Mouse (Mus musculus) myocyte (in vitro differentiated cells): ENCODE measurements around the gene Selenoi. TPM values are rescaled to one million over a fixed set of nuclear protein-coding genes. Genes with fewer than 3 reads are reported as not detected.

Source experiments
- H3K27me3 ChIP-seq: one replicate; pipeline ENCODE4 v1.6.1; 2011; ENCODE audit not compliant: control insufficient read depth, insufficient read depth, insufficient read length
- H3K36me3 ChIP-seq: one replicate; pipeline ENCODE4 v1.6.1; 2011; ENCODE audit not compliant: control insufficient read depth, insufficient read depth
- H3K4me2 ChIP-seq: one replicate; pipeline ENCODE4 v1.6.1; 2011; ENCODE audit warnings: low read depth, control low read depth
- H3K4me3 ChIP-seq: one replicate; pipeline ENCODE4 v1.5.1; 2011; ENCODE audit warnings: mild to moderate bottlenecking, control low read depth, moderate library complexity
- H3K79me2 ChIP-seq: one replicate; pipeline ENCODE4 v1.6.1; 2011; ENCODE audit not compliant: control insufficient read depth, insufficient read depth
- H3ac ChIP-seq: one replicate; pipeline ENCODE4 v1.6.1; 2011; ENCODE audit not compliant: control insufficient read depth, insufficient read length
- CEBPB ChIP-seq: IDR thresholded peaks from 2 replicates; pipeline ENCODE4 v1.6.1; 2011; ENCODE audit warnings: mild to moderate bottlenecking, moderate library complexity; ENCODE audit not compliant: poor library complexity, insufficient read depth, severe bottlenecking
- E2F4 ChIP-seq: IDR thresholded peaks from one replicate; pipeline ENCODE4 v1.6.1; 2011; ENCODE audit warnings: mild to moderate bottlenecking, control low read depth, moderate library complexity; ENCODE audit not compliant: insufficient read depth
- MAX ChIP-seq: IDR thresholded peaks from one replicate; pipeline ENCODE4 v1.6.1; 2011; ENCODE audit warnings: low read depth, mild to moderate bottlenecking, control low read depth
- MYOD1 ChIP-seq, 3 experiments: IDR thresholded peaks; one replicate each; pipeline ENCODE4 v1.6.1; 2011; ENCODE audit warnings: control low read depth in 2 of 3, low read depth in 2 of 3, mild to moderate bottlenecking in 2 of 3, moderate library complexity in 1 of 3; ENCODE audit not compliant: insufficient read length in 2 of 3, control insufficient read depth in 1 of 3
- MYOG ChIP-seq, 3 experiments: IDR thresholded peaks; one replicate each; pipeline ENCODE4 v1.6.1; 2011; ENCODE audit warnings: control low read depth in 2 of 3, low read depth in 2 of 3, mild to moderate bottlenecking in 2 of 3; ENCODE audit not compliant: insufficient read length in 2 of 3, control insufficient read depth in 1 of 3, insufficient read depth in 1 of 3
- POLR2A ChIP-seq: IDR thresholded peaks from one replicate; pipeline ENCODE4 v1.6.1; 2011; ENCODE audit warnings: low read depth, mild to moderate bottlenecking, control low read depth, moderate library complexity; ENCODE audit not compliant: insufficient read length
- POLR2AphosphoS2 ChIP-seq: IDR thresholded peaks from one replicate; pipeline ENCODE4 v1.6.1; 2011; ENCODE audit warnings: low read depth, control low read depth; ENCODE audit not compliant: insufficient read length
- REST ChIP-seq: IDR thresholded peaks from one replicate; pipeline ENCODE4 v1.6.1; 2011; ENCODE audit warnings: mild to moderate bottlenecking, control low read depth, moderate library complexity; ENCODE audit not compliant: insufficient read depth, insufficient read length
- SRF ChIP-seq: IDR thresholded peaks from one replicate; pipeline ENCODE4 v1.6.1; 2011; ENCODE audit warnings: low read depth; ENCODE audit not compliant: control insufficient read depth, insufficient read length
- TCF12 ChIP-seq: IDR thresholded peaks from one replicate; pipeline ENCODE4 v1.6.1; 2011; ENCODE audit warnings: mild to moderate bottlenecking, control low read depth; ENCODE audit not compliant: poor library complexity, insufficient read depth, severe bottlenecking
- TCF3 ChIP-seq: IDR thresholded peaks from one replicate; pipeline ENCODE4 v1.6.1; 2011; ENCODE audit warnings: low read depth, control low read depth; ENCODE audit not compliant: insufficient read length
- USF1 ChIP-seq: IDR thresholded peaks from one replicate; pipeline ENCODE4 v1.6.1; 2011; ENCODE audit warnings: low read depth, mild to moderate bottlenecking, control low read depth, moderate library complexity
- polyA plus RNA-seq: library from polyadenylated mRNA; unstranded; fragments of >200 nt; fragmentation: generic; extraction: Trizol; gene quantifications from one replicate; pipeline ENCODE4 v1.2.1, GENCODE M21; 2012; ENCODE audit warnings: missing spikeins

The Selenoi gene
- polyA plus RNA-seq, 1 experiment = 11.1 TPM

DNA sequence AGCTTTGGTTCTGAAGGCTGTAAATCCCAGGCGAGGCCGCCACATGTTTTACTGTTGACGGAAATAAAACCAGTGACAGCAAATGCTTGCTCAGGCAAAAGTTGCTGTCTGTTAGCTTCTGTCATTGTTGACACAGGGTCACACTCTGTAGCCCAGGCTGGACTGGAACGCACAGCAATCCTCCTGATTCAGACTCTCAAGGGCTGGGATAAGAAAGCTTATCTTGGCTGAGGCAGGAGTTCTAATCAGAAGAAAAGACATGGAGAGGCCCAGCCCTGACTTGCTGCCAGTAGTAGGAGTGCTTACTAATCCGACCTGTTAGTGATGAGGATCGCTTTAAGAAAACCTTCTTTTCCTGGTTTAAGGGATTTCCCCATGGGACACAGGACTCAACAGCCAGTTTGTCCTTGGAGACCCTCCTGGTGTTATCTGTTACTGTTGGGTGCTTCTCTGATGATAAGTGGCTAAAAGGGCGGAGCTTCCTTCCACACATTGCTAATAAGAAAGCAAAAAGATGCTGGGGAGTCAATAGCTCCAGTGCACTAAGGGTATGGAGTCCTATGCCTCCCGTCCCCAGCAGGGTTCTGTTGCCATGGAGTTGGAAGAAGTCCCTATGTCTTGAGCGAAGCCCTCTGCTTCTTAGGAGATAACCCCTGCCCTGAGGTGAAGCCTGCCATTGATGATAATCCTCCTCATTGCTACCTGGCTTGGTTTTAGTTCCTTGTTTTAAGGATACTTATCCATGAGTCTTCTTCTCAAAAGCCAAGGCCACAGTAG is 54.9 kb downstream of the Selenoi start:
- Histone ChIP-seq H3K36me3 (no peaks in the 10 kb centered on the region), H3K27me3 (no peaks in the 10 kb centered on the region), H3ac (no peak overlapping the region), H3K4me3 (no peak overlapping the region), H3K4me2 (no peak overlapping the region), H3K79me2 (no peaks in the 10 kb centered on the region)
- TF ChIP-seq MYOG (IDR thresholded peaks at IDR 0.05; ENCODE audit: control insufficient read depth in 1 of 3, insufficient read depth in 1 of 3, insufficient read length in 2 of 3, low read depth in 2 of 3) (no peak), SRF (no peak), TCF12 (no peak), USF1 (no peak), CEBPB (no peak), TCF3 (no peak), MAX (no peak), POLR2AphosphoS2 (no peak), REST (no peak), E2F4 (no peak), POLR2A (no peak), MYOD1 (IDR thresholded peaks at IDR 0.05; ENCODE audit: control insufficient read depth in 1 of 3, insufficient read length in 2 of 3, low read depth in 2 of 3) (no peak)

Other genes starting within 250 kb of the Selenoi start
- gene Il6, start 219.5 kb upstream of the Selenoi start, polyA plus RNA-seq = 1.5 TPM
- gene Tyms, start 159.0 kb upstream of the Selenoi start, polyA plus RNA-seq = 39.4 TPM
- gene Garem2, start 127.4 kb upstream of the Selenoi start, polyA plus RNA-seq = 0.12 TPM
- 0.08 TPM for gene 3110082J24Rik, start 126.5 kb upstream of the Selenoi start, polyA plus RNA-seq
- 119 TPM for gene Hadha, start 77.4 kb upstream of the Selenoi start, polyA plus RNA-seq
- gene Hadhb, start 77.3 kb upstream of the Selenoi start, polyA plus RNA-seq = 52.3 TPM
- 0.22 TPM for gene Adgrf3, start 26.9 kb upstream of the Selenoi start, polyA plus RNA-seq
- 0.01 TPM for gene Drc1, start 48.8 kb downstream of the Selenoi start, polyA plus RNA-seq
- gene Otof, start 229.4 kb downstream of the Selenoi start, polyA plus RNA-seq = not detected
- not detected for gene 1700001C02Rik, start 233.5 kb downstream of the Selenoi start, polyA plus RNA-seq